Mouse (Mus musculus) ovary, postnatal 36 days (tissue): ENCODE results near the gene Gsn.
A peak's percentile ranks its signal among the peaks of the same experiment; 100 is the strongest.

Experiments
- DNase-seq: peaks from one replicate; pipeline ENCODE4 v3.0.0; 2022; ENCODE audit warnings: low spot score, mixed read lengths

Gene Gsn

DNA sequence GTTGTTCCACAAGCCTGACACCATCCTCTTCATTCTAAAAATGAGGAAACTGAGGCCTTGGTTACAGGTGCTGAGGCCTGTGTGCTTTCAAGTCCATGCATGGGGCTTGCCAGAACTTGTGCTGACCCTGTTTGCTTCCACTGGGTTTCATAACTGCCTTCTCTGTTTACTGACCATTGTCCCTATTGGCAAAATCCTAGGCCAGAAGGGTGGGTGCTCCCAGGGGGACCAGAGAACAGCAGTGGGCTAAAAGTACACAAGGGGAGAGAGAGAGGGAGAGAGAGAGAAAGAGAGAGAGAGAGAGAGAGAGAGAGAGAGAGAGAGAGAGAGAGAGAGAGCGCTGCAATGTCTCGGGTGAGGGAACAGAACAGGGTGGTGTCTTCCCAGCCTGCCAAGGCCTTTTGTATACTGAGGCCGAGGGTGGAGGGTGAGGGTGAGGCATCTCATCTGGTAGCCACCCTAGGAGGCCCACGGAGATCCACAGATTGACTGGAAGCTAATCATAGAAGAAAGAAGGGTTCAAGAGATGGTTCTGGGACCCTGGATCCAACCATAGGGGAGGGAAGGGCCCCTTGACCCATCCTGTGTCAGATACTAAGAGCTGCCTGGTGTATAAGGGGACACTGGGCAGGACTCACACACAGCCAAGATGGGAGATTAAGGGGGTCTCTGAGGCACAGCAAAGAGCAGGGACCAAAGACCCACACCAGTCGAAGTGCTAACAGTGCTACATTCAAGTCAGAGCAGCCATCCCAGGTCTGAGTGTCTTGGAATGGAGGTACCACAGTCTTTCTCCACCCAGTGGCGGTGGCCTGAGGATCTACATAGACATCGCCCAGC is 22.4 kb downstream of the Gsn start:
- DNase-seq: no peak

DNA sequence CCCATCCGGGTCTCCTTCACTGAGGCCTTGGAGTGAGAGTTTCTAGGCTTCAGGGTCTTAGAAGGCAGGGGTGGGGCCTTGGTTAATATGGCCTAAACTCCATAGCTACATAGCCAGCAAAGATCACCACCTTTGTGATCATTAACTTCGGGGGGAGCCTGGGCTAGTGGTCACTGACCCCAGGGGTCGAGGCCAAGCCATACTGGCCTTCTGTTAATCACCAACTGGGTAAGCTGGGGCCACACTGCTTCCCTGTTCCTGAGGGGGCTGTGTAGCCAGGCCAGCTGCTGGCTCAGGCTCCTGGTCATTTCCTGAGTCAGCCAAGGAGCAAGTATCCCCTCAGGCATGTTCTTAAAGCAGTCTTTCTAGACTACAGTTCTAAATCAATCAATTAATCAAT is 23.8 kb downstream of the Gsn start:
- no peak for DNase-seq

DNA sequence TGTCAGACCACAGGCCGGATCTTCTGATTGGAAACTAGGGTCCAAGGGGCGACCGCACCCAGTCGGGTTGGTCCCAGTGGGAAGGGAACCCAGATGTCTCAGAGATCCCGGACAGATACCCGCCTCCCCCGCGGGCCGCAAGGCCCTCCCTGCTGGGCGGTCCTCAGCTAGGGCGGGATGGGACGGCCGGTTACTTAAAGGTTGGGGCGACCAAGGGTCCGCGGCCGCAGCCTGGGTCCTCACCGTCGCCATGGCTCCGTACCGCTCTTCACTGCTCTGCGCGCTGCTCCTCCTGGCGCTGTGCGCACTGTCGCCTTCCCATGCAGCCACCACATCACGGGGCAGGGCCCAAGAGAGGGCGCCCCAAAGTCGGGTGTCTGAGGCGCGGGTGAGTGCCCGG is 26.0 kb downstream of the Gsn start:
- DNase-seq: peak; percentile 61

DNA sequence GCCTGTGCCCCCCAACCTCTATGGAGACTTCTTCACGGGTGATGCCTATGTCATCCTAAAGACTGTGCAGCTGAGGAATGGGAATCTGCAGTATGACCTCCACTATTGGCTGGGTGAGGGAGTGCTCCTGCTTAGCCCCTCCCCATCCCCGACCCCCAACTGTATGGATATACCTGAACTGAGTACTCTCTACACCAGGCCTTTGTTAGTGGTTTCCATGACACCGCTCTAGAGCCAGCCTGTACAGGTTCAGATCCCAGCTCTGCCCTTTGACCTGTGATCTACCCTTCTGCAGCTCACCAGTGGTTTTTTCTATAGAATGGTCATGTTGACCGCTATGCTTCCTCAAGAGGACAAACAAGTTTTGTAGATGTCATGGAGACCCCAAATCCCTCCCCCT is 27.8 kb downstream of the Gsn start:
- no peak for DNase-seq

DNA sequence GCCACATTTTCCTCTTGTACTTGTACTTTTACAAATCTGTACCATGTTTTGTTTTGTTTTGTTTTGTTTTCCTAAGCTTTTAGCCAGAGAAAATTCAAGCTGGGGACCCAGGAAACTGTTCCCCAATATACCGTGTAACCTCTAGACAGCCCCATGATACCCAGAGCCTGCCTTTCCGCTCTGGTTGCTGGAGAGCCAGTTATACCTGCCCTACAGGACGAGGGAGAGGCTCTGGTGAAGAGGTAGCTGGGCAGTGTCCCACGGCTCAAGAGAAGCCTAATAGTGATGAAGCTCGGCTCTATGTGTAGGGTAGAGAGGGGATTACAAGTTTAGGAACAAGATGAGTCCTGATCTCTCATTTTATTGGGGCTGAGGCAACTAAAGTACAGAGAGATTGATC is 29.0 kb downstream of the Gsn start:
- DNase-seq: no peak

DNA sequence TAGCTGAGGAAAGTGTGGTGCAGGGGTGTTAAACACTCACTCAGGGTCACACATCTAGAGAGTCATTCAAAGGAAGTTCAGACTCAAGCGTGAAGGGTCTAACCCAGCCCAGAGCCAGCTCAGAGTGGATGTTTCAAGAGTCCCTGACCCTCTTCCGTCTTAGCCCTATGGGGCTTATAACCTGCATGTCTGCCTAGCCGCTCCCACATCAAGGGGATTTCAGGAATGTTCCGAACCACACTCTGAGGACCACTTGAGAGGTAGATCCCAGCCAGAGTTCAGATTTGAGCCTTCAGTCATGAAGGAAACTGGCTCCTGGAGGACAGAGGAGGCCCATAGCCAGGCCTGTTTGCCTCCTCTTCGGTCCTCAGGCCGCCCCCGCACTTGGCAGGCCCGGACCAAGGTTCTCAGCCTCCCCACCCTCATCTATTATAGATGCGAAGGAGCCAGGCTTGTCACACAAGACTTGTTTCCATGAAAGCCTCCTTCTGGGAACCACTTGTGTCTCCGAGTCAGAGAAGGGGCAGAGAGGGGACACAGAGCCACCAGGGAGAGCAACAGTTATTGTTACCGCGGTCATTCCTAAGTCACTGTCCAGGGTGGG is 30.9 kb downstream of the Gsn start:
- DNase-seq: no peak

DNA sequence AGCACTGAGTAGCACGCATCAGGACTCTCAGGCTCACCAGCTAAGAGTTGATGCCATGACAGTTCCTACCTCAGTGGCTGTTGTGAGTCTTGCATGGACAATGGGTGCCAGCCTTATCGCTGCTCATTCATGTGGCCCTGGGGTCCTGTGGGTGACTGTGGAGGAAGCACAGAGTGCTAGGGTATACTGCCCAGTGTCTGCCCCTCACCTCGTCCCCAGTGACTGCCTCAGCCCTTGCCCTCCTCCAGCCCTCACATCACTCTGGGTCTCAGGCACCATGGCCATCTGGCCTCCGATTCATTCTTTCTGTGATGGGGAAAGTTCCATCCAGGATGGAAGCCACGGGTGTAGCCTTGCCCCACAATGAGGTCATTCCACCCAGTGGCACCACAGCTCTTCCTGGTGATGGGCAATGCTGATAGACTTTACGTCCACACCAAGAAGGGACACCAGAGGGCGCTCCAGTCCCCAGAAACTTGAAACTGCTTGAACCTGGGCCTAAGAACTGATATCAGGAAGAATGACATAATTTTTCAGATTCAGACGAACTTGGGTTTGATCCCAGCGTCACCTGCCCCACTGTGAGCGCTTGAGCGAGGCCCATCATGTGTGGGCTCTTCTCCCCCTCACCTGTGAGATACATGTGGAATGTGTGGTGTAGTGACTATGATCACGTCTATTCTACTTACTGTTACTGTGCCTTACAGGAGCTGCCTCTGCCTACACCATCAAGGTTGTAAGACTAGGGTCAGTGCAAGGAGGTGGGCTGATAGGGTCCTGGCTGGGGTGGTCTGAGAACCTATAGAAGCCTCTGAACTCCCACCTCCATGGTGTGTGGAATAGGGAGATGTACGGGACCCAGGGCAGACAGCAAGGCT is 32.8 kb downstream of the Gsn start:
- DNase-seq: peak; percentile 73

DNA sequence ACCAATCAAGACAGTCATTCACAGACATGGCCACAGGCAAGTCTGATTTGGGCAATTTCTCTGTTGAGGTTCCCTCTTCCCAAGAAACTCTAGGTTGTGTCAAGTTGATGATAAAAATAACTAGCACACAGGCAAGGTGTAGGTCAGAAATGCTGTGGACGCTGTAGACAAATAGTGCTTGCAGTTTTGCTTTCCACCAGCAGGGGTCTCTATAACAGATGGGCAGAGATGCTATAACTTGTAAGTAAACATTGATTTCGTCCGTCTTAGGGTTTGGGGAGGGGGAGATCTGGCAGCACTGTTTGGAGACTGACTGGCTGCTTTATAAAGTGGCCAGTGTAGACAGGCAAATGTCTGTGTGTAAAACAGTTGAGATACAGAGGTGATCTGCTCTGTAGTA is 35.7 kb downstream of the Gsn start:
- no peak for DNase-seq

DNA sequence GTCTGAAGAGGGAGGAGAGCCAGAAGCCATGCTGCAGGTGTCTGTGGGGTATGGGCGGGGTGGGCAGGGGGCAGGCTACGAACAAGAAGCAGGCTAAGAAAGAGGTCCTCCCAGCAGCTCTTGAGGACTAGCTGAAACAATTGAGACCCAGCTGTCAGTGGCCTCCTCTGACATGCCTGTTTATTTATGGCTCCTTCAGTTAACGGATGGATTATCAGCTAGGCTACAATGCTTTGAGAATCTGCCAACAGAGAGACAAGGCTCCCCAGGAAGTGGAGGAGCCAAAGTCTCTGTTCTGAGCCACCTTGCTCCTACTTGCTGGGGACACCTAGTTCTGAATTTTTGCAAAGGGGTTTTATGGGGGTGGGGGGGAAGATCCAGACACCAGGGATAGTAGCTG is 36.5 kb downstream of the Gsn start:
- no peak for DNase-seq

DNA sequence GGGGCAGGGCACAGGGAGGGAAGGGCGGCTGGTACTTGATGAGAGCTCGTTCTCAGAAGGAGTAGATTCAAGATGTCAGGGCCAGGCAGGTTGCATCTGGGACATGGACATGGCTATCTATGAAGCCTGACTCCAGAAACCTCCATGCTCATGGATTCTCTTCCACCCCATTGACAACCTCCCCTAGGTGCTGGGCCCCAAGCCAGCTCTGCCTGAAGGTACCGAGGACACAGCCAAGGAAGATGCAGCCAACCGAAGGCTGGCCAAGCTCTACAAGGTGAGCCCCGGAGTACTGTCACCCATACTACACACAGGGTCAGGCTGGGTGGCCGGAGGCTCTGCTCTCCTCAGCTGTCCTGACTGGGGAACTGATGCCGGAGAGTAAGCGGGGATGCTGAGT is 37.1 kb downstream of the Gsn start:
- no peak for DNase-seq

DNA sequence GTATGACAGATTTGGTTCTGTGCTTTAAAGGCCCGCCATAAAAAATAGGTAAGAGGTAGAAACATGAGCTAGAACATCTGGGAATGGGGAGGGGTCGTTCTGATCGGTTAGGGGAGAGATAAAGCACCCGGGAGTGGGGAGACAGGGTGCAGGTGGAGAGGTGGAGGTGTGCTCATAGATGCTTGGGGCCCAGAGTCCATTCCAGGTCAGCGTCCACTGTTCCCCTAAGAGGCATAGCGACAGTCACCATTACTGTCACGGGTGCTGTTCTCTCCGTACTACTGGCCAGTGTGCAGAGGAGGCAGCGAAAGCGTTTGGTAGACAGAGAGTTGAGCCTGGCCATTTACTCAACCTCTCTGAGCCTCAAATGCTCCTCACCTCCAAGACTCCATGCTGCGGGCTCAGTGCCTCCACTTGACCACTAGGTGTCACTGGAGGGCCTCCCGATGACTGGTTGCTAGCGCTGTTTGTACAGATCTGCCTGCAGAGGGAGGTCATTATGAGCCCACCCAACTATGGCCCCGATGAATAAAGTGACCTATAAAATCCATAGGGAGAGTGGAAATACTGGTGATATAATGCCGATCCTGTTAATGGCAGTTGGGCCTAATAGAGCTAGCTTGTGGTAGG is 41.6 kb downstream of the Gsn start:
- peak; percentile 73 for DNase-seq

DNA sequence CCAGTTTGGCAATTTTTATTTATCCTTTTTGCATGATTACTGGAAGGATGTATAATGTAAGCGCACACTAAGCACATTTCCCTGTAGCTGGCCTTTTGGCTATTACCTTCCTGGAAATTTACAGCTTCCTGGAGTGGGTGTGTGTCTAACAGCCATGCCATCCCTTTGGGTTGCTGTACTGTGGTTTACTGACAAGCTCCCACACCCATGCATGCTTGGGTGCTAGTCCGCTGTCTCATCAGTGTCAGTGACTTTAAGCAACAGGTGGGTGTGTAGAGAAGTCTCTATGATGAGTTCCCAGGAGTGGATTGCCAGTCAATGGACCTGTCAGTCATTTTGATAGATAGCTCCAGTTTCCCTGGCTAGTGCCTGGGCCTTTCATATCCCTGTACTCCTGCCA is 43.3 kb downstream of the Gsn start:
- DNase-seq: no peak

DNA sequence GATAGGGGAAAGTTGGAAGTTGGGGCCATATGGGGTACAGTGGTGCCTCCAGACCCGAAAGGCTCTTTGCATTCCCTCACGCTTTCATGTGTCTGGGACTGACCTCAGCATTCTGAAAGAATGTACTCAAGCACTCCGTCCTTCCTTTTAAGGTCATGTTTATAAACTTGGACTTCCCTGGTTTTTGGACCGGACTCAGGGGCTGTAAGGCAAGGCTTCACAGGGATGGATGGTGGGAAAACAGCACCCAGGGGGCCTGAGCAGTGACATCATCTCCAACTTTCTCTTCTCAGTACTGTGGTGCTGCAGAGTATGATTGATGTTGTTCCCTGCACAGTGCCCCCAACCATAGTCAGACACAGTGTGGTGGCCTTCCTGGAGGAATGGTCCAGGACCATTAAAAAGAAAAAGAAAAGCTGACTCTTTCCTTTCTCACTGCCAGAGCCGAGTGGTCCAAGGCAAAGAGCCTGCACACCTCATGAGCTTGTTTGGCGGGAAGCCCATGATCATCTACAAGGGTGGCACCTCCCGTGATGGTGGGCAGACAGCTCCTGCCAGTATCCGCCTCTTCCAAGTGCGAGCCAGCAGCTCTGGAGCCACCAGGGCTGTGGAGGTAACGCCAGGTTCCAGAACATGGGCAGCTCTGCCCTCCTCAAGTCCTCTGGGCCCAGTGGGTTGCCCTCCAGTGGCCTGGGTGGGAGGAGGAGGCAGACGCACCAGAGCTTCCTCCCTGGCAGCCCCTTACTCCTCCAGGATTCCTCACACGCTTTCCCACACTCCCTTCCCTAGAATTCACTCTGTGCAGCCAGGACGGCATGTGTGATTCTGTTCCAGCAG is 46.1 kb downstream of the Gsn start:
- DNase-seq: no peak

DNA sequence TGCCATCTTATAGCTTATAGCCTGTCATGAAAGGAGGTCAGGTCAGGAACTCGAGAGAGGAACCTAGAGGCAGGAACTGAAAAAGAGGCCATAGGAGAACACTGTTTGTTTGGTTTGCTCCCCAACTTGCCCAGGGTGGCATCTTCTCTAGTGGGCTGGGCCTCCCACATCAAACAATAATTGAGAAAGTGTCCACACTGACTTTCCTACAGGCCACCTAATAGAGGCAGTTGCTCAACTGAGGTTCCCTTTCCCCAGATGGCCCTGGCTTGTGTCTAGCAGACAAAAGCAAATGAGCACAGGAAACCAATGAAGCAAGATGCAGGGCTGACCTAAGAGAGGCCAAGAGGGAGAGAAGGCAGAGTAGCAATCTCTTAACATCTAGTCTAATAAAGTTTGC is 52.0 kb downstream of the Gsn start:
- no peak for DNase-seq

DNA sequence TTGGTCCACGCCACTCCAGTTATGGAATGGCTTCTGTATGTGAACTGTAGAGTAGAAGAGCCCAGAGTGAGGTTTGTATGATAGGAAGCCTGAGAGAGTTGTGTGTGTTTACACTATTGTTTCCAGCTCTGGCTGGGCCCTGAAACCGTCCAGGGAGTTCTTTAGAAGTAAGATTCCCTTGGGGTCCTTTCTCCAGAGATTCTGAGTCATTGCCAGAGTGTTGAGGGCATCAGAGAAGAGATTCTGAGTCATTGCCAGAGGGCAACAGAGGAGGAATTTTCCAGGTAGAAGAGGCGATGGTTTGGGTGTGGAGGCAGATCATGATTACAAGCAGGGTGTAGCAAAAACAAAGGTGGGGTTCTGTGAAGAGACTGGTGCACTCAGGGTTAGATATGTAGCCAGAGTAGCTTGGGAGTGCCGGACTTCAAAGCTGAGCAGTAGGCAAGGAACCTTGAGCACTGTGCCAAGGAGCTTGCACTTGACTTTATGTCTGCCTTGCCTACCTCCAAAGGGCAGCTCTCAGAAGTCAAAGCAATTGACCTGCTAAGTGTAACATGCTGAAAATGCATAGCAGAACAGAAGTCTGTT is 53.8 kb downstream of the Gsn start:
- DNase-seq: no peak

DNA sequence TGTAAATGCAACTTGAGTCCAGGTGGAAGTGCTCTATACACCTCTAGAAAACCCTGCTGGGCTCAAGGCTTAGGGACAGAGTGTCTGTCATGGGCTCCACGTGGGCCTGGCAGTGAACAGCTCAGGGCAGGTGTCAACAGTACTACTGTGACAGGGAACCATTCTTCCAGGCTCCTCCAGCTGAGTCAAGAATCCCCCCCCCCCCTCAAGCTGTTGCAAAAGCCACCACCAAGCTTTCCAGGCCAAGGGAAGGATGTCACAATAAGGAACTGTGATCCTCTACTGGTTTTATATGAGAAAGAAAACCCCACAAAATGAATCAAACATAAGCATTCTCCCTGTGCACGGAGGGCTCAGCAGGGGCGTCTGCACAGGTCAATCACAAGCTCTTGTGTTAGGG is 58.1 kb downstream of the Gsn start:
- DNase-seq: no peak

DNA sequence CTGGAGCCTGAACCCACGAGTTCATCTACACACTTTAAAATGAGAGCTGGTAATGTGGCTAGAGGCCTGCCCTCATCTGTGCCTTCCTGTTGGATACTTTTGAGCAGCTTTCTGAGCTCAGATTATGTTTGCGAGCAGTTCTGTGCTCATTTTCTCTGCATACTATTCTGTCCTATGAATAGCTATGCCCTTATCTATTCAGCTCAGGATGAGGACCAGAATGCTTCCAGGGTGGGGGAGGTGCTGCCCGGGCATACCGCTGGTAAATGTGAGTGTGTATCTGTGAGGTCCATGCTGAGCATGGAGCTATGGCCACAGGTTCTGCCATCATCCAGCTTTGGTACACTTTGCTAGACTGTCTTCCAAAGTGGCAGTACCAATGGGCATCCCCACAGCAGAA is 61.4 kb downstream of the Gsn start:
- no peak for DNase-seq

DNA sequence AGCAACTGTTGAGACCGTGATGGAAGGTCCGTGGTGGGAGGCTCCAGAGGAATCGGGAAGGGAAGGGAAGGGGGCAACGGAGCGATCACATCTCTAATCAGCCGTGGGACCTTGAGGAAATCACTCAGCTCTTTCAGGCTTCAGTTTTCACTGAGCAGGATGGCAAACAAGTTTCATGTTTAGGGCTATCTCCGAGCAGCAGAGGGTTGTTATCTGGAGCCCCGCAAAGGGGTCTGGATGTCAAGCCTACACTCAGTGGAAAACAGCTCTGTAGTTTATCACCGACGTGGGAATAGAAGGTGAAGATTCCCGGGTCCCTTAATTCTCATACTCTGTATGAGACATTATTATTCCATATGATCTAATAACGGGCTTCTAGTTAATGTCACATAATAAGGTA is 62.2 kb downstream of the Gsn start:
- no peak for DNase-seq

DNA sequence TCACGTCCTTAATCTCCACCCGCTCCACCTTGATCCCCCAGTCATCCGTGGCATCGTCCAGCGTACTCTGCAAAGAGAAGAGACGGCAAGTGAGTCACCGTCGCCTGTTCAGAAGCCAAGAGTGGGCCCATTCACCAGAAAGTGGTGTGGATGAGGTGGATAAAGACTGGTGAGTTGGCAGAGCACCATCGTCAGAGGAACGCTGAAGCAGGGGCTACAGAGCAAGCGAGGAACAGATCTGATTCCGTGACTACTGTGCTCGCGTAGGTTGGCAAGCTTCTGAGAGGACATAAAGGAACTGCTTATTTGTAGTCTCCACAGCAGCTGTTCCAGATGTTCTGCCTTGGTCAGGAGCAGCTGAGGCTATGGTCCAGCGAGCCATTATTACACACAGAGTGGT is 64.2 kb downstream of the Gsn start:
- no peak for DNase-seq

DNA sequence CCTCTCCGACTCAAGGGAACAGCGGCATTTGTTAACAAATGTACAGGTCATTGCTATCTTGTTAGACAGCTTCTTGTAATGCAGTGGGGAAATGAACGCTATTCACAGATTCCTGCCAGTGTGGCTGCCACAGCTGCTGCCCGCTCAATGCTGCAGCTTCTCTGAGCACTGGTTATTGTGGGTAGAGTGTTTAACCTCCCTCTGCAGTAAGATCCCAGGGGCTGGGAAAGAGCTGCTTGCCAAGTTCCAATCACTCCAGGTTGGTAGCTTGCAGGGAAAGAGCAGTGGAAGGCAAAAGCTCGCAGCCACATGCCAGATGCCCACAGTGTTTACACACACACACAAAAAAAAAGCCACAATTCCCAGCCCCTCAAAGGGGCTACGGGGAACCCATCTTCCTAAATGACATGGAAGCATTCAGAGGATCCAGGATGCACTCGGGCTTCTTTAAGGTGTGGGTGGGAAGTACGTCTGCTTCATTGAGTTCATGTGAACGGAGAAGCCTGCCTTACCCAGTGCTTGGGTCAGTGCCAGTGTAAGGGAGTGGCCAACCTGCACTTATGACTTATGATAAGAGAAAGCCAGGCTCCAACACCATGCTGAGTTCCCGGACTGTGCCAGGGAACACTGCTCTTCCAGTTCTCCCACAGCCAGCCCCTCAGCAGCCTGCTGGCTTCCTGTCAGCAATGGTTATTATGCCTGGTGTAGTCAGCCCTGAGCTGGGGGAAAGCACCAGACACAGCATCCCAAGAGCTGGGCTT is 66.4 kb downstream of the Gsn start:
- peak; percentile 42 for DNase-seq
